Mouse (Mus musculus) ovary, postnatal 14 days (tissue): ENCODE data around the gene Ston1.

Experiments
- DNase-seq: peaks from one replicate; pipeline ENCODE4 v3.0.0; 2022; ENCODE audit warnings: low spot score

The Ston1 gene

DNA sequence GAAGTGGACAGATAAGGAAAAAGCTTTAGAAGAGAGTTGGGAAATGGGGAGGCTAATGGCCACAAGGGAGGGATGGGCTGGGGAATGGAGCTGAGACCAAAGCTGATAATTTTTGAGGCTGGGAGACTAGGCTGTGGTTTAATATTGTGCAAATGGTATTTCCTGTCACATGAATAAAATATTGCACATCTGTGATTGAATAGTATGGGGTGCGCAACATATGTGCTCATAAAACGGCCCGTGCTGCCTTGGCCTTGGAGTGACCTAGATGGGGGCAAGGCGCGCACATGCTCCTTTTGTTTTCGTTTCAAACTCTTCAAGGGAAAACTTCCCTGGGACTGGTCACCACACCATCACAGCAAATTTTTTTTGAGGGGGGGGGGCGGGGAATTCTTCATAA is 28.4 kb downstream of the Ston1 start:
- DNase-seq = no peak

DNA sequence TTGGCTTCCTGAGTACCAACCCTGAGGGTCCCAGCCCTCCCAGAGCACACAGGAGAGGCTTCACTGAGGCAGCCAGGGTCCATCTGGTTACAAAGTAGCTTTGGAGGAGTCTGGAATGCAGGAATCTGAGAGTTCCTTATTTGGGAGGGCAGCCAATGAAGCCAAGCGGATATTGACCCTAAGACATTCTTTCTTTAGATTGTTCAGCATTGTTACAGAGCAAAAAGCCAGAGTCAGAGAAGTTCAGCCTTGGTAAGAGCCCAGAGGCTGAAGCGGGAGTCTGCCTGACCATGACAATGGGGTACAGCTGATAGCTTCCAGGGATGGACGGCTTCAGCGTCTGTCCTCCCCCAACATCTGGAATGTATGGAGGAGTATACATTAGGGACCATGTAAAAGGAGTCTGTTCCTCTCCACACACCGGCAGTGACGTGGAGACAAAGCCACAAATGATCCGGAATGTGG is 28.9 kb downstream of the Ston1 start:
- DNase-seq = no peak

DNA sequence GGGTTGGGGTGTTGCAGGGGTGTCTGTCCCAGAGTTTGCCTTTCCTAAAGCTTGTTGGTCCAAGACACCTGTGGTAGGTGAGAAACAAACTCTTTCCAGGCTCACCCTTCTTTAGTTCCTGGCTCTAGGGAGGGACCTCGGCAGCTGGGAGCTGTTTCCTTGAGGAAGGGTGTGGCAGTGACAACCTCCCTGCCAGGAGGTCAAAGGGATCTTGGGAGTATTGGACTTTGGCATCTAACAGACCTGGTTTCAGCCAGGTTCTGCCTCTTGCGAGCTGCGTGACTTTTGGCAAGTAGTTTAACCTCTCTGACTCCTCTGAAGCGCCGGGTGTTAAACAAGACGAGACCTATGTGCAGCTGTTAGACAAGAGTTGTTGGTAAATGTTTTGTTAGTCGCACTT is 29.7 kb downstream of the Ston1 start:
- DNase-seq = no peak

DNA sequence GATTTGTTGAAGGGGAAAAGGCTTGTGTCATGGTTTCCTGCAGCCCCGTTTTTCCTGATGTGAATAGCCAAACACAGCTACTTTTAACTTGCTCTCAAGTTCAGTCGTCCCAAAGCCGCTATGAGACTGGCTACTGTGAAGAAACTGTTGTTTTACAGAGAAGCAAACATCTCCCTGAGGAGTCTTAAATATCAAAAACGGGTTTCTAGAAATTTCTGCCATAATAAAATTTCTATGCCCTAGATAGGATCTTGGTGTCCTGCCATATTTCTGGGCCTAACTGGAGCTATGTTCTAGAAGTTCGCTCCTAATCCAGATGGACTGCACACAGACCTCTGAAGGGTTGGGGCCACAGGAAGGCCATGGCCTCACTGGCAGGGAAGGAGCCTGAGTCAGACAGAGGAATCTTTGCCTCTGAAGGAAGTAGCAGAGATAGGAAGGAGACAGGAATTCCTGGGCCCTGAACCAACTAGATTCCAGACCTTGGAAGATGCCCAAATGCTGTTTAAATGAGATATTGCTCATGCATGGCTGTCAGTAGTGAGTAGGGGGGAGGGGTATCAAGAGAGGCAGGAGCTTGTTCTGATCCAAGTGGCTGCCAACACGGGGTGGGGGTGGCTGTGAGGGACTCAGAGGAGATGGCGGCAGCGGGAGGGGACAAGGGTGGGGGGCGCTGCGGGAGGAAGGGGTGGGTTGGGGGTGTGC is 31.3 kb downstream of the Ston1 start:
- DNase-seq = peak; percentile 65

DNA sequence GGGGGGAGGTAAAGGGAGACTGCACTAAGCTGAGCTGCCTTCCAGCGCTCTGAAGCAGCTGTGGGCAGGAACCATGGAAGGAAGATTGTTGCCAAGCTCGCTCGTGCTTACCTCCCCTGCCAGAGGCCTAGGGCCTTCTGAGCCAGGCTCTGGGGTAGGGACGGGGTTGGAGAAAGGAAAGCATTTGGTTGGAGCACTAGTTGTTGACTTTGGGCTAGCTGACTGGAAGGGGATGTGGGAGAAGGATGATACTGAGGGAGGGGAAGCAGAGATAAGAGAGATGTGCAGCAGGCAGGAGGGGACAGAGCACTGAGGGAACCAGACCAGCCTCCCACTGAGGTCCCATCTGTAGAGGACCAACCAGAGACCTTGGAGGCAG is 31.9 kb downstream of the Ston1 start:
- peak; percentile 51 for DNase-seq

DNA sequence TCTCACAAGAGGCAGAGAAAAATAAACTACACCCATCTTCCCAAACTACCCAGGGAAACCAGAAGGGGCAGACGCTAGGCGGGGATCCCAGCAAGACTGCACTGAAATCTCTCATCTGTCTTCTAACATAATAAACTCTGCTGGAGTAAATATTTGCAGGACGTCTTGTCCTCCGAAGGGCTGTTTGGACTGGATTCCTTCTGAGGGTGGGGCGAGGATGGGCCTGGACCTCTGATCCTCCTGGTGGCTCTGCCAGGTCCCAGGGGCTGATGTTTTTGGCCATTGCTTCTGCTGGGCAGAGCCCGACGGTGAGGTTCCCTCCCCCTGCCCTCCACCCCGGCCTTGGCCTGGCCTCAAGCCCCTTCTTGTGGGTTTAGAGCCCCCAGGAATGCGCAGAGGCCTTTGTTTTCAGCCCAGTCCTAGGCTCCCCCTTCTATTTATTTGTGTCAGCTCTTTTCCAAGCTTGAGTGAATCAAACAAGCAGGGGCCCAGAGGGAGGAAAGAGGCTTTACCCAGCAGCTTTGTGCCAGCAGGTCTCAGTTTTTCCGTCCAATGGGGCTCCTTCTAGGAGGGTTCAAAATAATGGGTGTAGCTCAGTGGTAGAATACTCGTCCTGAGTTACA is 32.6 kb downstream of the Ston1 start:
- peak; percentile 45 for DNase-seq

DNA sequence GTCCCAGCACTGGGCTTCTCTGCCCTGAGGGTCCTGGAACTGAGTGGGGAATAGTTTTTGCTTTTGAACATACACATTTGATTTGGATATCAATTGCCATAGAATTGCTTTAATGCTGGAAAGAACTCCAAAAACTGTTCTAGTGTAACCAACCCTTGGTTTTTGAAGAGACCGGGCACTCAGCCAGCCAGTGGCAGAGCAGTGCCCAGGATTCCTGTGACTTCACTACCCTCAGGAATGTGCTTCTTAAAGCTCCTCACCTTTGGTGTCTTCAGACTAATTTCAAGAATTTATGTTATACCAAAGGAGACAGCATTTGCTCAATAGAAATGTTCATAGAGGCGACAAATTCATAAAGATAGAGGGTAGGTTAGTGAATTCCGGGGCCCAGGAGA is 33.1 kb downstream of the Ston1 start:
- DNase-seq = peak; percentile 30

DNA sequence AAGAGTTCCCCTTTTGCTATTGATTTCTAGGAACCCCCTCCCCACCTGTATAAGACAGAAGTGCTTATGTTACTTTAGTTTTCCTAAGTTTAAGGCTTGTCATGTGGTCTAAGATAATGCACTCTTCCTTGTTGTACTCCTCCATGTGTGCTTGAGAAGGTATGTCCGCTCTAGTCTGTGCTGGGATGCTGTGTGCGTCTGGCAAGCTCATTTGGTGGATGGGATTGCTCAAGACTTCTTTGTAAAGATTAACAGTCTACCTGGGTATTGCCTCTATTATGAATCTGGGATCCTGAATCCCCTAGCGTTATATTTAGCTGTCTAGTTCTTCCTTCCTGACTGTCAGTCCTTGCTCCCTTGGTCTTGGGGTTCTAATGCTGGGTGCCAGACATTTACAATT is 35.1 kb downstream of the Ston1 start:
- DNase-seq = no peak

DNA sequence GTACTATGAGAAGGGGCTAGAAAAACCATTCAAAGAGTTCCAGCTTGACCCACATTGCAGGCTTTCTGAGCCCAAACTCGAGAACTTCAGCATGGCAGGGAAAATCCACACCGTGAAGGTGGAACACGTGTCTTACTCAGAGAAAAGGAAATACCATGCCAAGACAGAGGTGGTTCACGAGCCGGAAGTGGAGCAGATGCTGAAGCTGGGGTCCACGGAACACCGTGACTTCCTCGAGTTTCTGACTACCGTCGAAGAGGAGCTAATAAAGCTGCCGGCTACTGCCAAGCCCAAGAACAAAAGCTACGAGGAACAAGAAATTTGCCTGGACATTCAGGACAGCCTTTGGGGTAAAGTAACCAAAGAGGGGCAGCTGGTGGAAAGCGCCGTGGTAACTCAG is 38.6 kb downstream of the Ston1 start:
- no peak for DNase-seq

DNA sequence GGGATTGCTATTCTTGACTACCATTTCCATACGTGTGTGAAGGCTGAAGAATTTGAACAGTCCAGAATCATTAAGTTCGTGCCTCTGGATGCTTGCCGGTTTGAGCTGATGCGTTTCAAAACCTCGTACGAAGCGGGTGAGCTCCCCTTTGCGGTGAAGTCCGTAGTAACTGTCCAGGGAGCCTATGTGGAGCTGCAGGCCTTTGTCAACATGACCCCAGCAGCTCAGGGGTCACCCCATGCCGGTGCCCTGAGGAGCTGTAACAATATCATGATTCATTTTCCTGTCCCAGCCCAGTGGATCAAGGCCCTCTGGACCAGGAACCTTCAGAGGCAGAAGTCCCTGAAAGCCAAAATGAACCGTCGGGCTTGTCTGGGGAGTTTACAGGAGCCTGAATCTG is 39.1 kb downstream of the Ston1 start:
- DNase-seq = no peak

DNA sequence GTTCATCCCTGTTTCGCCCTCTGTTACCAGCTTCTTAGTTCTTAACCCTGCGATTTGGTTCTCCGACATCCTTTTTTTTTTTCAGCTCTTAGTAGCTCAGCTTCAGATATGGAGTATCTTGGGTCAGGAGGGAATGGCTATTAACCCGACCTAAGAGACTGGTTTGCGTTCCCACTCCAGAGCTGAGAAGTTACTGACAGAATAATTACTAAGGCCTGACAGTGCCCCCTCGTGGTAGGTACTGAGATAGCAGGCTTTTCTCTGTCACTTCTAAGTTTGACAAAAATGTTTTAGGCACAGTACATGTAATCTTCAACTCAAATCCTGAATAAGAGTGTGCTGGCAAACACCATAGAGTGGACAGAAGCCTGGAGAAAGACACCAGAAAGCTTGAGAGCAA is 43.5 kb downstream of the Ston1 start:
- DNase-seq = peak; percentile 69

DNA sequence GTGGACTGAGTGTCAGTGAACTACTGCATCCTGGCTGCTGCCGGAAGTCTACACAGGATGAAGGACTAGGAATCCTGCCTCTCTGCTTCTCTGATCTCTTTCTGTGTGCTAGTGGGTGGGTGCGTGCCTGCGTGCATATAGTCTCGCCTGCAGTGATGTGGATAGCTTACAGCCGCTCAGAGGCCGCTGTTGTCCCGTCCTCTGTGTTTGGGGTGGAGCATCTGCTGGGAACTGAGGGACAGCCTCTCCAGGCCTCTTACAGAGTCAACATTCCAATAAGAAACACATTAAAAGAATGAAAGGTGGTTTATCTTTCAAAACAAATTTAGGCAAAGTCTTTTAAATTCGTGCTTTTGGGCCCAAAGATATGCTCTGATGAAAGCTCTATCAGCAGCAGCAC is 44.4 kb downstream of the Ston1 start:
- DNase-seq = no peak

DNA sequence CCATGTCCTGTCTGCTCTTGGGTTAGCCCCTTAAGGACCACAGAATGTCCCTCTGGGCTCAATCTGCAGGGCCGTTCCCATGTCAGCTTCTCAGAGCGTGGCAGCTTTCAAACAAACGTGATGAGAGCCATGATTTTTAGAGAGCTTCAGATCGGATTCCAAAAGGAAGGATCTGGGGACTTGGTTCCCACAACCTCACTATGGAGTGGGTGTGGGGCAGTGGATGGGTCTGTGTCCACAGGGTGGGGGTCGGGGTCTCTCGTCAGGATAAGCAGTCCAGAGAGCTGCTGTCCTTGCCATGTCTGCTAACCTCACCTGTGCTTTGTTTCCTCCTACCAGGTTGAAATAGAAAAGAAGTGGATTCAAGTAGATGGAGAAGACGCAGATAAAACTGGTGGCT is 47.4 kb downstream of the Ston1 start:
- no peak for DNase-seq

DNA sequence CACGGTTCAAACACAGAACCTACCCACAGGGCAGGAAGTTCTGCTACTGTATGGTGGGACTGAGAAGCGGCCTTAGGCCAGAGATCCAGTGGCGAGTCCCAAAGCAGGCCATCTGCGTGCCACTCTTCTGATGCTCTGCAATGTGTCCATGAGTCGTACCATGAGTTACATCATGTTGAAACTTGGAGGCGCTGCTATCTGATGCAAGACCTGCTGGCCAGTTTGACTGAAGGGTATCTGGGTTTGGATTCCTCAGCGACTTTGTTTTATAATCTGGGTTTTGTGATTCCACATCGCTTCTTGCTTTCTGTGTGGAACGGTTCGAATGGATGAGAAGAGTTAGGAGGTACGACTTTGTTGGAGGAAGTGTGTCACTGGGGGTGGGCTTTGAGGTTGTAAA is 47.8 kb downstream of the Ston1 start:
- DNase-seq = no peak

DNA sequence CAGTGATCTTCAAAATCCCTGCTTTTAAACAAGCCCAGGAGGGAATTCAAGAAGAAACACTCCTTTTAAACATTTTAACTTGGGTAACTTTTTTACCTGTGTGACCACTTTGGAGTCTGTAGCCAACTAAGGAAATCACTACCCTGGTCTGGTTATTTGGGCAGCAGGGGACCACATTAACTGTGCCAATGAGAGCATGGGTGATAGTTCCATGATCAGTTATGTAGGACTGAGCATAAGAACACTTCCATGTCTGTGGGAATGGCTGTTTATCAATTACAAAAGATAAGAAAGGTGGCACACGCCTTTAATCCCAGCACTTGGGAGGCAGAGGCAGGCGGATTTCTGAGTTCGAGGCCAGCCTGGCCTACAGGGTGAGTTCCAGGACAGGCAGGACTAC is 49.7 kb downstream of the Ston1 start:
- DNase-seq = no peak

DNA sequence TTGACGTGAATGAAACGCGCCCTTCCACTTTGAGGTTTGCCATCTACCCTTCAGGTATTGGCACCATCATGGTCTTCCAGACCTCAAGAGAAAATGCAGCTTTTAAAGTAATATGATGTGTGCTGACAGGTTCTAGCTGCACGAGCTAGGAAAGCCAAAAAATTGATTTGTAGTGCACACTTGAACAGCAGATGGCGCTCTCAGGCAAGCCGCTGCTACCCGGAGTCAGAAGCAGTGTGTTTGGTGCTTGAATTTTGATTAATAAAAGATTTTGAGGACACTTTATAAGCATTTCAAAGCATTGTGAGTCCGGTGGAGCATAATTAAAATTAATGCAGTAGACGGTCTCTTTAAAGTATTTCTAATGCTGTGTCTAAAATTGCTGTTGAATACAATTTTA is 54.5 kb downstream of the Ston1 start:
- DNase-seq = peak; percentile 51

DNA sequence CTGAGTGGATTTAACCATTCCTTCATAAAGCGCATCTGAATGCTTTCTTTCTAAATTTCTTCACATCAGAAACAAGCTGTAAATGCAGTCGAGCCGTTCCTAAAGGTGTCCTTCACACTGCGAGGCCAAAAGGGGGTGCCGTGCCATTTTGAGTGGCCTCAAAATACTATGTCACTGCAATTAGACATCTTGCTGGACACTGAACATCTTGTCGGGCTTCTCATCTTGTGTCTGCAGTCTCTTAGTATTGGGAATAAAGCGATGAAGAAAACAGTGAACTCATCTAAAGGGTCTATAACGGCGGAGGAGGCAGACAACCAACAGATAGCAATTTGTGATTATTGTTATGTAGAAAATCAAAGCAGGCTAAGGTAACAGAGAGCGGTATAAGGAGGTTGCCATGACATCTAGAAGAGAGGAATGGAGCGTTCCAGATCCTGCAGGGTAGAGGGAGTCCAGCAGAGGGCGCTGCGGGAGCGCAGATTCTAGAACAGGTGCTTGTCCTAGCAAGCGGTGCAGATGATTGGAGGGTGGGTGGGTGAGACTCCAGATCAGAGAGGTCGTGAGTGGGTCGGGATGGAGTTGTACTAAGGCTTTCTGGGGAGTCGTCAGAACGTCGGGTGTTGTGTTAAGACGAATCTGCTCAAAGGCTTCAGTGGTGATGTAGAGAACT is 55.4 kb downstream of the Ston1 start:
- DNase-seq = peak; percentile 71

DNA sequence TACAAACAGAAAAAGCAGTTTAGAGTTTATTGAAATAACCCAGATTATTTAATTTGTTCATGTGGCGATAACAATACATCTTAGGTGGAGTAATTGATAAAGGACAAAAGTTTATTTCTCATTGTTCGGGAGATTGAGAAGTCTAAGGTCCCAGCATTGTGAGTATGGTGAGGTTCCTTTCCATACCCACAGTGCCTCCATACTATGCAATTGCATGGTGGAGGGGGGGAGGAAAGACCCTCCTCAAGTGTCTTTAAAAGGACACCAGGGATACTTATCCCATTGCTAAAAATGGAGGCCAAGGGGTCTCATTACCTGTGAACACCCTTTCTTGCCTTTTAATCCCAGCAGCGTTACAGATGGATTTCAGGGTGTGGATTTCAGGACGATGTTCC is 55.9 kb downstream of the Ston1 start:
- DNase-seq = no peak

DNA sequence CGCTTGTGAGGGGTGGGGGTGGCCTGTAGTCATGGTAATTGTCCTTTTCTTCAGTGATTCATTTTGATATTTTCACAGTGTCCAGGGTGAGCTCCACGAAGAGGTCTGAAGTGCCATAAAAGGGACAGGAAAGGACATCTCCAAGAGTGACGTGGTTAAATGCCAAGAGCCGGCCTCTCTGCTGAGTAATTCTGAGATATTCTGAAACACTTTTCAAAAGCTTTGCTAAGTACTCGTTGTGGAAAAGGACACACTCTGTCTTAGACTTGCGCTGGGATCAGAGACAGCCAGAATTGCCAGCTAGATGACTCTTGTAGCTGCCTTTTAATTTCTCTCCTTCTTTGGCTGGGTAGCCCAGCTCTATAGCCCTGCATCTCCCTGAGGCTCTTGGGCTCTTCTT is 61.0 kb downstream of the Ston1 start:
- no peak for DNase-seq

DNA sequence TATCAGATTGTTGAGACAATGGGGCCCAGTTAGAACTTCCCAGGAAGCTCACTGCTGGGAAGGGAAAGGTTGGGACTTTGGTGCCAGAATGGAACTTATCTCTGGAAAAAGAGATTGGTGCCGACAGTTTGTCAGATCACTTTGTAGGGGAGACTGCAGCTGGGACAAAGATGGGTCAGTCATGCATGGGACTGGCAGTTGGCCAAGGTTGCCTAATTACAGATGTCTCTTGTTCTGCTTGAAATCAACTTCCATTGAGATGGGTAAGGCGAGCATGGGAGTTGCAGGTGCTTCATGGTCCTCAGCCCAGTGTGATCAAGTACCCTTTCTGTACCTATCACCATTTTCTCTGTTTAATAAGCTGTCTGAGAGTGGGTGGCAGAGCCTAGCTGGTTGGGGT is 68.6 kb downstream of the Ston1 start:
- DNase-seq = no peak

DNA sequence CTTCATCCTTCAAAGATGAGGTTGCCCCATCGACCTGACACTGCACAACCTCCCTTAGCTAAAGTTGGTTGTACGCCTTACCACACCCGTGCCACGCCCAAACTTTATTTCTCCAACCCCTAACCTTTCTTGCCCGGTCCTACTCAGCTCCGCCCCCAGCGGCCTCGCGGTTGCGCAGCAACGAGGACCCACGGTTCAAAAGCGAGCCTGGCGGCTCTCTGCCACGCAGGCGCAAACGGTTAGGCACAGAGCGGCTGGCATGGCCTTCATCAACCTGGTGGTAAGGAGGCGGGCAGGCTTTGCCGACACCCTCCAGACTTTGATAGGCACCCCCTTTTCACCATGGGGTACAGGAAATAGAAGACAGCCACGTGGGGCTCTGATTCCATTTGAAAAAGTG is 71.0 kb downstream of the Ston1 start, which contains the start of gene Gtf2a1l:
Gtf2a1l (plus strand) TSS at position 209 of the 400 bp plus-strand sequence.
- peak; percentile 31 for DNase-seq

DNA sequence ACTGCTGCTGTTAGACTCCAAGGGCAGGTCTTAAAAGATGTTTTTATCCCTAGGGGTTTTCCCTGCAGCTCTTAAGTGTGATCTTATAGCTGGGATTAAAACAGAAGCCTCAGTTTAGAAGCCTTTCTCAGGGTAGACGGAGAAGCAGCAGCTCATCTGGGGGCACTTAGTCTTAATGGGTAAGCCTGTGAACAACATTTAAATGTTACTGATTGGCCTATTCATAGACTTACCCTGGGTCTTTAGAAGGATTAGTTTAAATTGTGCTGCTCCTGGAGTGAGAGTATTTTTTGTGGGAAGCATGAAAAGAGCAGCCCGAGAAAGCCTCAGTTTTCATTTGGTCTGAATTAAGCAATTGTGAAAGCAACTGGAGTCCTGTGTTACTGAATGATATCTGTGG is 72.4 kb downstream of the Ston1 start:
- no peak for DNase-seq

DNA sequence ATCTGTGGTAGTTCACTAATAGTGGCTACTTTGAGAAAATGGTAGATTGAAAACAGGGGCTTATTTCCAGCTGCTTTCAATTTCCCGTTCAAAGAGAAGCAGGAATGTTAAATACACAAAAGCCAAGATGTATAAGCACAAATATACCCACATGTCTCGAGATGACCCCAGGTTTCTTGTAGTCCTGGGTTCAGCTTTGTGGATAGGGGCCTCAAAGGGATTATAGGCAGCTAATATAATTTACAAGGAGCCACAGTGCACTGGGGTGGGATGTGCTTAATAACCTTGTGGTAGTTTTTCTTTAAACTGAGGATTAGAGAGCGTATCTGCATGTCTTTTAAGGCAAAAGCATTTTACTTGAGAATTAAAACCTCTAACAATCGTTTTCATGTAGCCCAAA is 73.3 kb downstream of the Ston1 start:
- DNase-seq = no peak
